Mouse (Mus musculus) stomach, embryonic 14.5 days (tissue): Measurements from ENCODE around the gene Pdss2. TPM values are rescaled to one million over a fixed set of nuclear protein-coding genes. Genes with fewer than 3 reads are reported as not detected.

Source experiments
- ATAC-seq: fragments of 200-750 bp; cut with Nextera tagmentation; 2 replicates; pipeline ENCODE4 v1.8.0; 2017; ENCODE audit warnings: low read depth, moderate TSS enrichment; ENCODE audit not compliant: insufficient number of reproducible peaks, insufficient read depth, low FRiP score
- H3K27ac ChIP-seq: fragments of 300-500 bp; sonication (generic); 2 replicates; pipeline ENCODE4 v1.5.1; 2014; ENCODE audit warnings: mild to moderate bottlenecking, low read length, moderate library complexity, mixed read lengths
- H3K27me3 ChIP-seq: fragments of 300-500 bp; sonication (generic); 2 replicates; pipeline ENCODE4 v1.6.1; 2014; ENCODE audit warnings: low read length, control low read depth, mixed read lengths; ENCODE audit not compliant: control insufficient read depth, insufficient read depth
- H3K36me3 ChIP-seq: fragments of 300-500 bp; sonication (generic); 2 replicates; pipeline ENCODE4 v1.6.1; 2014; ENCODE audit warnings: mild to moderate bottlenecking, control low read depth, low read length, moderate library complexity, mixed read lengths; ENCODE audit not compliant: control insufficient read depth, insufficient read depth
- H3K4me1 ChIP-seq: fragments of 300-500 bp; sonication (generic); 2 replicates; pipeline ENCODE4 v1.6.1; 2014; ENCODE audit warnings: low read length, control low read depth, mixed read lengths; ENCODE audit not compliant: control insufficient read depth, insufficient read depth
- H3K4me2 ChIP-seq: fragments of 300-500 bp; sonication (generic); replicated peaks from 2 replicates; pipeline ENCODE4 v1.6.1; 2014; ENCODE audit warnings: low read depth, low read length, control low read depth
- H3K4me3 ChIP-seq: fragments of 300-500 bp; sonication (generic); 2 replicates; pipeline ENCODE4 v1.5.1; 2014; ENCODE audit warnings: low read depth, low read length, control low read depth
- H3K9ac ChIP-seq: fragments of 300-500 bp; sonication (generic); replicated peaks from 2 replicates; pipeline ENCODE4 v1.6.1; 2014; ENCODE audit warnings: low read depth, mild to moderate bottlenecking, control low read depth, low read length, moderate library complexity, mixed read lengths
- H3K9me3 ChIP-seq: fragments of 300-500 bp; sonication (generic); 2 replicates; pipeline ENCODE4 v1.6.1; 2016; ENCODE audit warnings: low read depth, low read length, control low read depth; ENCODE audit not compliant: control insufficient read depth
- WGBS: fragments of 180-500 bp; shearing (Covaris S2); extraction: QIAGEN DNeasy Blood & Tissue Kit; methylation state at CpG from one replicate; pipeline ENCODE4 v1.1.7; 2014; 5-methylcytosine and 5-hydroxymethylcytosine counted together
- polyA plus RNA-seq: library from polyadenylated mRNA; unstranded; fragments of >200 nt; fragmentation: Nextera tagmentation; extraction: Ambion mirVana; gene quantifications from 2 replicates; pipeline ENCODE4 v1.2.1, GENCODE M21; 2014

Pdss2 gene
- polyA plus RNA-seq, 1 experiment from 2014 or later, result 13.1 TPM

DNA sequence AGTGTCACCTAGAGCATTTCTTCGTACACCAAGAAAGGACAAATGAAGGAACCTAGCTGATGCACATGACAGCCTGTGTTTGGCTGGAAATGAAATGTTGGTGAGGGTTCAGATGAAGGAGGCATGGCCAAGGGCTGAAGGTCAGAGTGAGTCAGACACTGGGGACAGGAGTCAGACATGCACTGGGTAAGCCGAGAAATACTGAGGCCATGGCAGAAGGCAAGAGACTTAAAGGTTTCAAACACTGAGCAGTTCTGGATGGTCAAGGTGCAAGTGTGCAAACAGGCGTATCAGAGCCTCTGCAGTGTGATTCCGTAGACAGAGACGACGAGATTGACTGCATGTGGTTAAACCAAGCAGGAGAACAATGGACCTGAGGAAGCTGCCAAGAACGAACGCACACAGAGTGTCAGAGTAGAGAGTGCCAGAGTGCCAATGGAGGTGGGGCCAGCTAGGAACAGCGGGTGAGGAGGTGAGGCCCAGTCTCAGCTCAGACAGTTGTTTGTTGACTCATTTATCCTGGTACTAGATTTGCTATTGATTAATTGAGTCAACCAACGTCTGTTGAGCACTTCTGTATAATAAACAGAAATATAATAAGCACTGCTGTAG, 89.6 kb downstream of the Pdss2 start:
- Histone ChIP-seq H3K27me3 (no peaks in the 10 kb centered on the region), H3K4me2 (no peak overlapping the region), H3K4me3 (no peak overlapping the region), H3K4me1 (peaks cover 9% of the 10 kb centered on the region; the same call in 1 of the 2 replicates), H3K36me3 (no peaks in the 10 kb centered on the region), H3K9me3 (no peaks in the 10 kb centered on the region), H3K9ac (no peak overlapping the region), H3K27ac (no peak overlapping the region)
- peak; percentile 46; the same call in 1 of the 2 replicates for ATAC-seq
- WGBS, result 63% methylated on average over 10 of the region's 10 CpGs

DNA sequence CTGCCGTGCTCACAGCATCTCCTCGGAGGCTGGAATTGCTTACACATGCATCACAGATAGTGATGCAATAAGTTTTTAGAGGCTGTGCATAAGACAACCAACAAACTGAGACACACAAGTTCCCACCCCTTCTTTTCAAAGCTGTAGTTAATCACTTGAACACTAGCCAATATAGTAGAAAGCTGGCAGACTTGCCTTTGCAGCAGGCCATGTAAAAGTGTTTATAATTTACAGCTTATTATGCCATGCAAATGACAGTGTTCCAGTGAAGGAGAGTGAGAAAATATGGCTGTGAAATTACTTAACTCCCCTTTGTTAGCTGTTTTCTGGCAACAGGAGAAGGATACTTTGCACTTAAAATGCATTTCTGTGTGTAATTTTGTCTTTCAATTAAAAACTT, 90.9 kb downstream of the Pdss2 start:
- Histone ChIP-seq H3K4me1 (peaks cover 9% of the 10 kb centered on the region; the same call in 1 of the 2 replicates), H3K27me3 (no peaks in the 10 kb centered on the region), H3K36me3 (no peaks in the 10 kb centered on the region), H3K9me3 (no peaks in the 10 kb centered on the region), H3K27ac (no peak overlapping the region), H3K4me2 (no peak overlapping the region), H3K4me3 (no peak overlapping the region), H3K9ac (no peak overlapping the region)
- 72% methylated on average over 2 of the region's 2 CpGs for WGBS
- ATAC-seq, result no peak

- Histone ChIP-seq H3K27ac (no peak overlapping the region), H3K9ac (no peak overlapping the region), H3K4me3 (no peak overlapping the region), H3K4me1 (peaks cover 9% of the 10 kb centered on the region; the same call in 1 of the 2 replicates), H3K9me3 (no peaks in the 10 kb centered on the region), H3K36me3 (no peaks in the 10 kb centered on the region), H3K4me2 (no peak overlapping the region), H3K27me3 (no peaks in the 10 kb centered on the region)
- 39% methylated on average over 7 of the region's 7 CpGs for WGBS
- peak; percentile 56; the same call in 1 of the 2 replicates for ATAC-seq
These were observed 91.6 kb downstream of the Pdss2 start for GRCm38 (mm10) chr10:43312658-43313417.

DNA sequence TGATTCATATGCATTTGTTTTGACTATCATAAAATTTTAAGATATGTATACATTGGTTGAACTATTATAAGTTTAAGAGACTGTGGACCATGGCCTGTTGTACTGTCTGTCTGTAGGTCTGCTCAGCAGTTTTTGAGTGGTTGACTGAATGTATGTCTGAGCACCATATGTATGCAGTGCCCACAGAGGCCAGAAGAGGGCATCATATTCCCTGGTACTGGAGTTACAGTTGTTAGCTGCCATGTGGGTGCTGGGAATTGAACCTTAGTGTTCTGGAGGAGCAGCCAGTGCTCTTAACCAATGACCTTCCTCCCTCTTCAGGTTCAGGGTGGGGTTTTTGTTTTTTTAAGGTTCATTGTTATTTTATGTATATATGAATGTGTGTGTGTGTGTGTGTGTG, 93.9 kb downstream of the Pdss2 start:
- Histone ChIP-seq H3K9me3 (no peaks in the 10 kb centered on the region), H3K4me3 (no peak overlapping the region), H3K36me3 (no peaks in the 10 kb centered on the region), H3K27me3 (no peaks in the 10 kb centered on the region), H3K4me2 (no peak overlapping the region), H3K27ac (no peak overlapping the region), H3K4me1 (peaks cover 9% of the 10 kb centered on the region; the same call in 1 of the 2 replicates), H3K9ac (no peak overlapping the region)
- ATAC-seq, result no peak

DNA sequence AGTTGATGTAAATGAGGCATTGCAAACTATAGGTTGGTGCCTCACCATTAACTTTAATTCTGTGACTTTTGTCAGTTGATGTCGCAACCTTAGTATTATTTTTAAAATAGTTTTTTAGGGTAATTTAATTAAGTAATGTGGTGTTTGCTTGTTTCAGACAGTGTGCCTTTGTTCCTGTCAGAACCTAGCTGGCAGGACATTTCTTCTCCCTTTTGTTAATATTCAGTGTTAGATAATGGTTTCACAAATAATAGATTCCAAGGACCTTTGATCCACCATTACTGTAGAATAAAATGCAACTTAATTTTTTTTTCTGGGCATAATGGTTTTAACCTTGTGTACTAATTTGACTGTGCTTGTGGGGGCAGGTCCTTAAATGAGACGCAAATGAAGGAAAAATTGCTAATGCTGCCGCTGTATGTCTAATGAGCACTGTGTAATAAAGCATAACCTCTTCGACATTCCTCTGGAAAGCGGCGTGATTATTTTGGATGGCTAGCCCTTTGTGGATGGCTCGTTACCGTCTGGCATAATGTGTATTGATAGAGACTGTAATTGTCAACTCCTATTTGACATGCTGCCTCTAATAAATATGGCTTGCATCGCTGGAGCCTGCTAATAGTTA, 96.2 kb downstream of the Pdss2 start:
- Histone ChIP-seq H3K4me3 (no peak overlapping the region), H3K9ac (no peak overlapping the region), H3K4me2 (no peak overlapping the region)

DNA sequence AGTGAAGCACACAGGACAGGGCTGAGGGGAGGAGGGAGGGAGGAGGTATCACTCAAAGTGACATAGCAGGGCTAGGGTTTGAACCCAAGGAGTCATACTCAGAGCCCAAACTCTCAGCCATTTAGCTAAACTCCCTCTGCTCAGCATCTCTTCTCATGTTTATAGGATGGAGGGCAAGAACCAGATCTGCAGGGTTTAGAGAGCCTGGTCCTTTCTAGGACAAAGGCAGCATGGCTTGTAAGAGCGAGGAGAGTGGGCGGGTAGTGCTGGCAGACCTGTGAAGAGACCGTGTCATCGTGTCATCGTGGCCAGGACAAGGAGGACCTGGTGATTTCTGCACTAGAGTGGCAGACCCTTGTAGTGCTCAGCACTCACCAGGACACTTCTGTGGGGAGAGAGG, 99.7 kb downstream of the Pdss2 start:
- no peak overlapping the region for H3K27ac ChIP-seq
- H3K9ac ChIP-seq, result no peak overlapping the region
- H3K36me3 ChIP-seq, result no peaks in the 10 kb centered on the region
- WGBS, result 82% methylated on average over 5 of the region's 5 CpGs
- no peaks in the 10 kb centered on the region for H3K9me3 ChIP-seq
- H3K4me2 ChIP-seq, result no peak overlapping the region
- no peak overlapping the region for H3K4me3 ChIP-seq
- ATAC-seq, result no peak
- no peaks in the 10 kb centered on the region for H3K4me1 ChIP-seq
- H3K27me3 ChIP-seq, result no peaks in the 10 kb centered on the region

More for the DNA sequence above, 96.2 kb downstream of the Pdss2 start:
- WGBS, result 88% methylated on average over 9 of the region's 9 CpGs
- H3K4me1 ChIP-seq, result 0 out of 2 replicates have a peak, but pooled peaks cover 4% of the 10 kb centered on the region
- no peaks in the 10 kb centered on the region for H3K36me3 ChIP-seq
- no peak overlapping the region for H3K27ac ChIP-seq
- no peaks in the 10 kb centered on the region for H3K9me3 ChIP-seq
- H3K27me3 ChIP-seq, result no peaks in the 10 kb centered on the region
- ATAC-seq, result no peak

DNA sequence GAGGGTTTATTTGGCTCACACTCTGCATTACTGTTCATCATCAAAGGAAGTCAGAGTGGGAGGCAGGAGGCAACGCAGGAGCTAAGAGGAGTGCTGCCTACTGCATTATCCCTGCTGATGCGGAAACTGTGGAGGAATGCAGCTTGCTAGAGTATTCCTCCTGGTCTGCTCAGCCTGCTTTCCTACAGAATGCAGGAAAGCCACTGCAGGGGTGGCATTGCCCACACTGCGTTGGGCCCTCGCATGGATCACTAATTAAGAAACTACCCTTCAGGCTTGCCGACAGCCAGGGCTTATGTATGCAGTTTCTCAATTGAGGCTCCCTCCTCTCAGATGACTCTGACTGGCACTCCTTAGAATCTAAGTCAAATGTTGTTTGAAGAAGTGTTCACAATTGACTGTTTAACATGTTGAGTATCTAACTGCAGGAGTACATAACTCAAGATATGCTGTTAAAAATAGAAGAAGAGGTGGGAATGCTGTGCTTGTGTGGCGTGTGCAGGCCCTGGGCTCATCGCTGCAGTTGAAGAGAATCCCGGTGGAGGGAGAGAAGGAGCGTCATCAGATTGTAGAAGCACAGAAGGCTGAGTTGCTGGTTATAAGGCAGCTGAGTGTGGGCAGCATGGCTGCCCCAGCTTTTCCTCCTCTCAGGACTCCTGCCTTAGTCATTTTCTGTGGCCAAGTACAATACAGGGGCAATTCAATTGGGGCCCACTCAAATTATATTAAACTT, 101.3 kb downstream of the Pdss2 start:
- Histone ChIP-seq H3K9me3 (no peaks in the 10 kb centered on the region), H3K4me3 (no peak overlapping the region), H3K27ac (no peak overlapping the region), H3K27me3 (no peaks in the 10 kb centered on the region), H3K4me1 (no peaks in the 10 kb centered on the region), H3K4me2 (no peak overlapping the region), H3K36me3 (no peaks in the 10 kb centered on the region), H3K9ac (no peak overlapping the region)
- no peak for ATAC-seq
- 72% methylated on average over 9 of the region's 9 CpGs for WGBS

DNA sequence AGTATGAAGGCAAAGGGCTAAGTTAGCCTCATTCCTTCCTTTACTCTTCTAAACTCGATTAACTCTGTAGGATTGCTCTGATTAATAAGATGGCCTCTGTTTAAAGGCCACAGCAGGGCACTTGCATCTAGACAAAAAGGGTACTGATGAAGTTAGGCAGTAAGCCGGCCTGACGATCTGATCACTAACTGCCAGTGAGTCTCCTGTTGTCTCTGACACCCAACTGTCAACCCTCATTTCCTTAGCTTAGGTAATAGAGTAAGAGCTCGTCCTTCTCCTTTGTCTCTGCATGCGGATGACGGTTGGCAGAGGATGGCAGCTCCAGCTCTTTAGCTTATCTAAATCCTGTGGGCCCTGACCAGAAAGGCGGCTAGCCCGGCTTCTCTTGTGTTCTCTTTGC, 102.1 kb downstream of the Pdss2 start:
- no peaks in the 10 kb centered on the region for H3K27me3 ChIP-seq
- WGBS, result 62% methylated on average over 8 of the region's 8 CpGs
- no peak overlapping the region for H3K4me2 ChIP-seq
- no peak overlapping the region for H3K9ac ChIP-seq
- H3K4me3 ChIP-seq, result no peak overlapping the region
- no peak overlapping the region for H3K27ac ChIP-seq
- ATAC-seq, result no peak
- no peaks in the 10 kb centered on the region for H3K9me3 ChIP-seq
- no peaks in the 10 kb centered on the region for H3K4me1 ChIP-seq
- no peaks in the 10 kb centered on the region for H3K36me3 ChIP-seq
